Mouse (Mus musculus): ENCODE measurements around the gene 4933415A04Rik. TPM values are rescaled to one million over a fixed set of nuclear protein-coding genes. Genes with fewer than 3 reads are reported as not detected.
A peak's percentile ranks its signal among the peaks of the same experiment; 100 is the strongest.

The 4933415A04Rik gene
- polyA plus RNA-seq, 1 experiment = not detected

GRCm38 (mm10) chr11:43604891-43605290 lies 18.1 kb downstream of the 4933415A04Rik start:
- Histone ChIP-seq H3K27ac (ENCODE audit: insufficient read depth, low read depth, low read length) (no peak overlapping the region), H3K4me3 (ENCODE audit: insufficient read depth, low read length) (no peak overlapping the region), H3K4me1 (ENCODE audit: control insufficient read depth, insufficient read depth, low read length) (peaks cover 2% of the 10 kb centered on the region; the same call in 1 of the 2 replicates)
- no peak for TF ChIP-seq CTCF (IDR thresholded peaks at IDR 0.05; ENCODE audit: low read depth, low read length)
- no peak for TF ChIP-seq POLR2A (IDR thresholded peaks at IDR 0.05; ENCODE audit: borderline replicate concordance, low read depth, low read length)

GRCm38 (mm10) chr11:43605859-43606258 lies 19.0 kb downstream of the 4933415A04Rik start:
- TF ChIP-seq POLR2A (IDR thresholded peaks at IDR 0.05; ENCODE audit: borderline replicate concordance, low read depth, low read length) (no peak), CTCF (IDR thresholded peaks at IDR 0.05; ENCODE audit: low read depth, low read length) (no peak)
- no peak overlapping the region for H3K4me3 ChIP-seq (ENCODE audit: insufficient read depth, low read length)
- H3K27ac ChIP-seq (ENCODE audit: insufficient read depth, low read depth, low read length) = no peak overlapping the region
- no peaks in the 10 kb centered on the region for H3K4me1 ChIP-seq (ENCODE audit: control insufficient read depth, insufficient read depth, low read length)

- H3K4me1 ChIP-seq (ENCODE audit: control insufficient read depth, insufficient read depth, low read length) = no peaks in the 10 kb centered on the region
- no peak overlapping the region for H3K27ac ChIP-seq (ENCODE audit: insufficient read depth, low read depth, low read length)
- H3K4me3 ChIP-seq (ENCODE audit: insufficient read depth, low read length) = no peak overlapping the region
- no peak for TF ChIP-seq POLR2A (IDR thresholded peaks at IDR 0.05; ENCODE audit: borderline replicate concordance, low read depth, low read length)
- no peak for TF ChIP-seq CTCF (IDR thresholded peaks at IDR 0.05; ENCODE audit: low read depth, low read length)
Measured at GRCm38 (mm10) chr11:43608440-43608839, 21.6 kb downstream of the 4933415A04Rik start.

- Histone ChIP-seq H3K4me1 (ENCODE audit: control insufficient read depth, insufficient read depth, low read length) (no peaks in the 10 kb centered on the region), H3K27ac (ENCODE audit: insufficient read depth, low read depth, low read length) (no peak overlapping the region), H3K4me3 (ENCODE audit: insufficient read depth, low read length) (no peak overlapping the region)
- no peak for TF ChIP-seq POLR2A (IDR thresholded peaks at IDR 0.05; ENCODE audit: borderline replicate concordance, low read depth, low read length)
- TF ChIP-seq CTCF (IDR thresholded peaks at IDR 0.05; ENCODE audit: low read depth, low read length) = no peak
Measured at GRCm38 (mm10) chr11:43610006-43610661, 23.3 kb downstream of the 4933415A04Rik start.

GRCm38 (mm10) chr11:43610662-43611033 lies 23.8 kb downstream of the 4933415A04Rik start:
- TF ChIP-seq CTCF (IDR thresholded peaks at IDR 0.05; ENCODE audit: low read depth, low read length) (no peak), POLR2A (IDR thresholded peaks at IDR 0.05; ENCODE audit: borderline replicate concordance, low read depth, low read length) (no peak)
- Histone ChIP-seq H3K4me1 (ENCODE audit: control insufficient read depth, insufficient read depth, low read length) (no peaks in the 10 kb centered on the region), H3K4me3 (ENCODE audit: insufficient read depth, low read length) (no peak overlapping the region), H3K27ac (ENCODE audit: insufficient read depth, low read depth, low read length) (no peak overlapping the region)

GRCm38 (mm10) chr11:43612834-43613488 lies 26.1 kb downstream of the 4933415A04Rik start:
- H3K27ac ChIP-seq (ENCODE audit: insufficient read depth, low read depth, low read length) = no peak overlapping the region
- TF ChIP-seq POLR2A (IDR thresholded peaks at IDR 0.05; ENCODE audit: borderline replicate concordance, low read depth, low read length) (no peak), CTCF (IDR thresholded peaks at IDR 0.05; ENCODE audit: low read depth, low read length) (peak; percentile 90)
- no peak overlapping the region for H3K4me3 ChIP-seq (ENCODE audit: insufficient read depth, low read length)
- no peaks in the 10 kb centered on the region for H3K4me1 ChIP-seq (ENCODE audit: control insufficient read depth, insufficient read depth, low read length)

GRCm38 (mm10) chr11:43617924-43618323 lies 31.1 kb downstream of the 4933415A04Rik start:
- Histone ChIP-seq H3K4me1 (ENCODE audit: control insufficient read depth, insufficient read depth, low read length) (no peaks in the 10 kb centered on the region), H3K4me3 (ENCODE audit: insufficient read depth, low read length) (no peak overlapping the region), H3K27ac (ENCODE audit: insufficient read depth, low read depth, low read length) (no peak overlapping the region)
- no peak for TF ChIP-seq CTCF (IDR thresholded peaks at IDR 0.05; ENCODE audit: low read depth, low read length)
- no peak for TF ChIP-seq POLR2A (IDR thresholded peaks at IDR 0.05; ENCODE audit: borderline replicate concordance, low read depth, low read length)

GRCm38 (mm10) chr11:43618403-43618802 lies 31.6 kb downstream of the 4933415A04Rik start:
- no peak overlapping the region for H3K4me3 ChIP-seq (ENCODE audit: insufficient read depth, low read length)
- TF ChIP-seq POLR2A (IDR thresholded peaks at IDR 0.05; ENCODE audit: borderline replicate concordance, low read depth, low read length) (no peak), CTCF (IDR thresholded peaks at IDR 0.05; ENCODE audit: low read depth, low read length) (no peak)

GRCm38 (mm10) chr11:43621769-43622168 lies 34.9 kb downstream of the 4933415A04Rik start:
- Histone ChIP-seq H3K4me1 (ENCODE audit: control insufficient read depth, insufficient read depth, low read length) (no peaks in the 10 kb centered on the region), H3K27ac (ENCODE audit: insufficient read depth, low read depth, low read length) (no peak overlapping the region), H3K4me3 (ENCODE audit: insufficient read depth, low read length) (no peak overlapping the region)
- TF ChIP-seq POLR2A (IDR thresholded peaks at IDR 0.05; ENCODE audit: borderline replicate concordance, low read depth, low read length) = no peak
- TF ChIP-seq CTCF (IDR thresholded peaks at IDR 0.05; ENCODE audit: low read depth, low read length) = no peak

More at GRCm38 (mm10) chr11:43618403-43618802, 31.6 kb downstream of the 4933415A04Rik start:
- Histone ChIP-seq H3K27ac (ENCODE audit: insufficient read depth, low read depth, low read length) (no peak overlapping the region), H3K4me1 (ENCODE audit: control insufficient read depth, insufficient read depth, low read length) (no peaks in the 10 kb centered on the region)

- no peak overlapping the region for H3K4me3 ChIP-seq (ENCODE audit: insufficient read depth, low read length)
- no peaks in the 10 kb centered on the region for H3K4me1 ChIP-seq (ENCODE audit: control insufficient read depth, insufficient read depth, low read length)
- H3K27ac ChIP-seq (ENCODE audit: insufficient read depth, low read depth, low read length) = no peak overlapping the region
- TF ChIP-seq POLR2A (IDR thresholded peaks at IDR 0.05; ENCODE audit: borderline replicate concordance, low read depth, low read length) = no peak
- TF ChIP-seq CTCF (IDR thresholded peaks at IDR 0.05; ENCODE audit: low read depth, low read length) = no peak
Measured at GRCm38 (mm10) chr11:43624341-43624740, 37.5 kb downstream of the 4933415A04Rik start.

Data from bone marrow macrophage, adult 2 months (primary cell).